Mouse (Mus musculus) spleen, postnatal 4 days (tissue): ENCODE measurements around the gene Scarb1.
"Not testable (repeated sequence)": the region's sequence is repeated elsewhere in the genome, so short reads cannot be mapped to it uniquely, and the experiment has no call there.

Experiments
- DNase-seq, 2 experiments: peaks; one replicate each; pipeline ENCODE4 v3.0.0; 2022; ENCODE audit warnings: low spot score in 2 of 2

The Scarb1 gene

GRCm38 (mm10) chr5:125340547-125341262 is at the start of gene Scarb1:
Scarb1 (minus strand) TSS chr5:125341094.
- DNase-seq, result peak; percentile 91 to 97

DNA sequence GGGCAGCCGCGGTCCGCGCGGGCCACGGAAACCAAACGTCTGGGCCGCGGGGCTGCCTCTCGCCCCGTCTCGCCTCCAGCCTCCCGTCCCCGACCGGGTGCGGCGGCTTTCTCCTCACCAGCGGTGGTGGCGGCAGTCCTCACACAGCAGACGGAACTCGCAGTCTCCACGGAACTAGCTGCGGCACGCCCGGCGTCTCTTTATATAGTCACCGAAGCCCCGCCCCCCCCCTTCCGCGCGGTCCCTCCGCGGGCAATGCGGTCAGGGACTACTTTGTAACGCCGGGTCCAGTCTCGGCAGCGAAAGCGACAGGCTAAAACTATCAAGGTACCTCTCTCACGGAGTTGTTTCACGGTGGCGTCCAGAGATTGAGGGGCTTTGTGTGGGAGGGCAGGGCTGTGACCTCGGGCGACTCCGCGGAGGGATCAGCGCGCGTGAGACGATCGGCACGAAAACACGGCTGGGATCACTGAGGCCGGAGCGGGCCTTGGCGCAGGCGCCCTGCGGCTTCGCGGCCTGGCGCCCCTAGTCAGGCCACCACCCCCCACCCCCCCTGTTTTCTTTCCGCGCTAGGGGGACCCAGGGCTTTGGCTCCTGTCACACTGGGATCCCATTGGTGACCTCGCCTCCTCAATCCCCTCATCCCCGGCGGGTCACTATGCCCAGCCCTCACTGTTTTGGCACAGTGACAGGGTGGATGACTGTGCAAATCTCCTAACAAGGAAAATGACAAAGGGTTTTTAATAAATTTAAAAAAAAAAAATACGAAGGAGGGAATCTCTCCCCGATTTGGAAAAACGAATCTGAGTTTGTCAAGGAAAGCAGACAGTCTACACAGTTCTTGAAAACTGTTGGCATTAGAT is 48.9 kb upstream of the Scarb1 start, which contains the start of gene Ubc:
TSS of gene Ubc (minus strand) at position 624 of the 863 bp plus-strand sequence.
- DNase-seq, result peak; percentile 89 to 97

DNA sequence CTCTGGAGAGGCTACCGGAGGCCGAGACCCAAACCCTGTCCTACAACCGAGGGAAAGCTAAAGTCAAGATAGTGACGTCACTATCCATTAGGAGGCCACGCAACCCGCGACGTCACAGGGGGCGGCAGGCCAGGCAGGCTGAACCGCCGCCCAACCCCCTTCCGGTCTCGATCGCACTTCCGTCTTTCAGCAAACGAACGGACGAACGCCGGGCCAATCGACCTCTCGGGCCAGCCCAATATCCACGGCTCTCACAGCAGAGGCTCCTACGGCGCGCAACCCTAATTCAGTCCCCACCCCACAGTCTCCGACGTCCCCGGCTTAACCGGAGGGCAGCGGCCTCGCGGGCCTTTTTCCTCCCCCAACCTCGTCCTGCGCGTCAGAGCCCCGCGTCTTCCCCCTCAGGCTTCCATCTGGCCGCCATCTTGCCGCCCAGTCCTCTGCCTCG is 48.3 kb upstream of the Scarb1 start, which contains the start of gene Gm10382:
TSS of gene Gm10382 (plus strand) at position 192 of the 448 bp plus-strand sequence.
- DNase-seq, result peak; percentile 86 to 94

DNA sequence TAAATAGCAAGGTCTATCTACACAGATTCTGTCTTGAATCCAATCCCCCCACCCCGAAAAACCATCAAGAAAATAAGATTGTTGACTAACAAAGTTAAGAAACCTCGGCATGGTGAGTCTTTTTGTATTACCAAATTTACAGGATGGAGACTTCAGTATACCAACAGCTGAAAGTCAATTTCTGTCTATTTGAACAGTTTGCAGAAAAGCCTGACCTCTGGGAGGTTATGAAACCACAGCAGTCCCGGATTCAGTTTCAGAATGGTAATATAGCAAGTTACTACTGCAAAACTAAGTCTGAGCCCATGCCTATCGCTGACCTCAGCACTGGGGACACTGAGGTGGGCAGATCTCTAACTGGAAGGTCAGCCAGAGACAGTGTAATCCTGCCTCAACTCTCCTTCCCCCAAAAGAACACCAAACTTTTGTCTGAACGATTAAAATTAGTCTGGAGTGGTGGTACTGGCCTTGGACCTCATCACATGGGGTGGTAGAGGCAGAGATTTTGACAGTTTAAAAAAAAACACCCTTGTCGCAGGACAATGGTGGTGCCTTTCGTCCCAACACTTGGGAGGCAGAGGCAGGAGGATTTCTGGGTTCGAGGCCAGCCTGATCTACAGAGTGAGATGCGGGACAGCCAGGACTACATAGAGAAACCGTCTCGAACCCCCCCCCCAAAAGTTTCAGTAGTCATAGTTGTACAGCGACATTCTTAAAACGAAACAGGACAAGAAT is 47.6 kb upstream of the Scarb1 start:
- no peak for DNase-seq

GRCm38 (mm10) chr5:125387295-125387694 is 46.4 kb upstream of the Scarb1 start:
- not testable (repeated sequence) for DNase-seq

DNA sequence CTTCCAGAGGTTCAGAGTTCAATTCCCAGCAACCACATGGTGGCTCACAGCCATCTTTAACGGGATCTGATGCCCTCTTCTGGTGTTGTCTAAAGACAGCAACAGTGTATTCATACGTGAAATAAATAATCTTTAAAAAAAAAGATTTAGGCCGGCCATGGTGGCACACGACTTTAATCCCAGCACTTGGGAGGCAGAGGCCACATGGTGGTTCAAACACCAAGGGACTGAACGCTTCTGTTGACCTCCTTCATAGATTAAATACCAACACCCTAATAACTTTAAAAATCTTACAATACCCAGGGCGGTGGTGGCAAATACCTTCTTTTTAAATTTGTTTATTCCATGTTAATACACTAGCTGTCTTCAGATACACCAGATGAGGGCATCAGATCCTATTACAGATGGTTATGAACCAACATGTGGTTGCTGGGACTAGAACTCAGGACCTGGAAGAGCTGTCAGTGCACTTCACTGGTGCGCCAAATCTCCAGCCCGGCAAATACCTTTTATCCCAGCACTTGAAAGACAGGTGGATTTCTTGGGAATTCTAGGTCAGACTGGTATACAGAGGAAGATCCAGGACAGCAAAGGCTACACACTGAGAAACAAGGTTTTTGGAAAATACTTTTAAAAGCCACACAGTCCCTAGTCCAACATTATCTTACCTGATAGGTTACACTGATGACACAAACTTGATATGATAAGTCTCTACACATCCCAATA is 44.5 kb upstream of the Scarb1 start:
- DNase-seq, result no peak

DNA sequence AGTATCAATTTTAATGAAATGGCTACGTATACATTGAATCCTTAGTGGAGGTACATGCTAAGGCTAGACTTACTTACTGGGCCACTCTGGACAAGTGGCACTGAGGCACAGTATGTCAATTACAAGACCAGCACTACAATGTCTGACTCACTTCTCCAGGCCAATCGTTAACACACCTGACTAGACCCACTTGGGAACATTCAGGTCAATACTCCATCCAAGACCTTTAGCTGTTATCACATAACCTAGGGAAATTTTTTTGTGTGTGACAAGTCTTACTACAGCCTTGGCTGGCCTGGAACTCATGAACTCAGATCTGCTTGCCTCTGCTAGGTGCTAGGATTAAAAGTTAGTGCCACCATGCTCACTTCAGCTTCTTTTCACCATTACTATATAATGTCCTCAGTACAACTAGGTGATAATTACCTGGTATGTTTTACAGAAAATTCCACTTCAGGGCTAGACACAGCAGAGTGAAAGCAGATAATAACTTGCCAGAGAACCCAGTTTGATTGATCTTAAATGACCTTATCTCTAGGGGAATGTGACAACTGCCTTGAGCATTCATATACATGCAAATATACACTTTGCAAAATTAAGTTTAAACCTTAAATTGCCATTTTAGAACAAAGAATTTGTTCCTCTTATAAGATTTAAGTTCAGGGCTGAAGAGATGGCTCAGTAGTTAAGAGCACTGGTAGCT is 43.8 kb upstream of the Scarb1 start:
- no peak for DNase-seq

DNA sequence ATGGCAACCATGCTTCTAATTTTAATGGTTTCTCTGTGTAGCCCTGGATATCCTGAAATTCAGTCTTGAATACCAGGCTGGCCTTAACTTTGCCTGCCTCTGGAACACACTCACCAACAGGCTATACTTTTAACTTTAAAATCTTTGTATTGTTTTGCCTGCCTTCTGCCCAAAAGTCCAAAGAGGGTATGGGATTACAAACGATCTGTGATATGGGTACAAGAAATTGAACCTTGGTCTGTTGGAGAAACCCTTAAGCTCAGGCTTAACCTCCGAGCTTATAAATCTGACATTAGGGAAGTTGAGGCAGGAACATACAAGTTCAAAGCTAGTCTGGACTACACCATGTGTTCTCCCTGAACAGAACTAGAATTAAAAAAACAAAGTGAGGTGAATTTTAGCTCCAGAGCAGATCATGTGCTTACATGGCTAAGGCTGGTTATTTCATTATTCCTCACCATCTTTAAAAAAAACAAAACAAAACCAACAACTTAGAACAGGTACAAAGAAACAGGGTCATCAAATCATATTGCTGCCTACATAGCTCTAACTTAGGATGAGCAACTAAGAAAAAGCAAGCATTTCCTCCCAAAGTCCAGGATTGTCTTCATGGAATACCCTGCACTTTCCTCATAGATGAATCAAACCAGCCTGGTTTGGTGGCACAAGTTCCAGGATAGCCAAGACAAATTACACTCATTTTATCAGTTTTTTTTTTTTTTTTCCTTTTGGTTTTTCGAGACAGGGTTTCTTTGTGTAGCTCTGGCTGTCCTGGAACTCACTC is 42.9 kb upstream of the Scarb1 start:
- DNase-seq, result no peak

- peak in 1 of 2 experiments; percentile 37 for DNase-seq
These were observed 42.0 kb upstream of the Scarb1 start for GRCm38 (mm10) chr5:125382673-125383558.

DNA sequence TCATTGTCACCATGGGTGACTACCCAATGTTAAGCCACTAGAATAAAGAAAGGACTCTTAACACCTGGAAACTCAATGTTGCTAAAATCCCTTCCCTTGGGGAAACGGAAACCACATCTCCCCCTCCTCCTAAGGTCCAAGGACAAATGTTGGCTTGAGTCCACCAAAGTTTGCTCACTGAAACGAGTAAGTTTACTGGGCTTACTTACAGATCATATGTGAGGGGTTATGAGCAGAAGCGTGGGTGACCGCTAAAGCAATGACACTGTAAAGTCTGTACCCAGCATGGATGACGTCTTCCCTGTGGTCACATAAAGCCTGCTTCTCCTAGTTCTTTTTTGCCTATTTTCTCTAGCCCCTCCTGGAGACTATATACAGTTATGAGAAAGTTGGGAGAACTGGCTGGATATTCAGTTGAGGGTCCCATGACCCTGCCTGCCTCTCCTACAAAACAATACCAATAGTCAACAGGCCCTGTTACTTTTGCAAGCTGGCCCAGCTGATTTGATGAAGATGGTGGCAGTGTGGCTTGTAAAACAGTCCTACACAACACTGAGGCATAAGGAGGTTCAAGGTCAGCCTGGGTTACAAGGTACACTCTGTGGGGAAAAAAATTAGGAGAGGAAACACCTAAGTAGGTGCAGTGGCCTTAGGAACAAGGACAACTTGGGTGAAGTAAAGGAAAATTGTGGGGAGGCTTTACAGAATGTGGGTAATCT is 41.2 kb upstream of the Scarb1 start:
- no peak for DNase-seq

GRCm38 (mm10) chr5:125378919-125379318 is 38.0 kb upstream of the Scarb1 start:
- no peak for DNase-seq

DNA sequence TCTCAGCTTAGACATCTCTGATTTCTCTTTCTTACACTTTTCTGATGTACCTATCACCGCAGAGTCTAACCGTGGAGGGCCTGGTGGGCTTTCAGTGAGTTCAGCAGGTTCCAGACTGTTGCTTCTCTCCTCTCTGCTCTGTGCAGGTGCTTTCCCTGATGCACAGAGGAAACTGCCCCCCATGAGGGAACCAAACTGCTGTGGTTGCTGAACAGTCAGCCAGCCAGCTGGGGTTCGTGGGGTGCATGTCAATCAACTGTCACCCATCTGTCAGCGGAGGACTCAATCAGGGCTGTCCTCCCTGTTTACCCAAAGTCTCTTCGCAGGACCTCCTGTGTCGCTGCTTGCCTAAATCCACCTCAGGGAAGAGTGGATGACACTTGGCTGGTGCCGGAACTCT is 36.3 kb upstream of the Scarb1 start:
- DNase-seq, result peak in 1 of 2 experiments; percentile 36

- no peak for DNase-seq
These were observed 35.0 kb upstream of the Scarb1 start for GRCm38 (mm10) chr5:125375871-125376270.

- DNase-seq, result no peak
These were observed 31.1 kb upstream of the Scarb1 start for GRCm38 (mm10) chr5:125372027-125372426.

DNA sequence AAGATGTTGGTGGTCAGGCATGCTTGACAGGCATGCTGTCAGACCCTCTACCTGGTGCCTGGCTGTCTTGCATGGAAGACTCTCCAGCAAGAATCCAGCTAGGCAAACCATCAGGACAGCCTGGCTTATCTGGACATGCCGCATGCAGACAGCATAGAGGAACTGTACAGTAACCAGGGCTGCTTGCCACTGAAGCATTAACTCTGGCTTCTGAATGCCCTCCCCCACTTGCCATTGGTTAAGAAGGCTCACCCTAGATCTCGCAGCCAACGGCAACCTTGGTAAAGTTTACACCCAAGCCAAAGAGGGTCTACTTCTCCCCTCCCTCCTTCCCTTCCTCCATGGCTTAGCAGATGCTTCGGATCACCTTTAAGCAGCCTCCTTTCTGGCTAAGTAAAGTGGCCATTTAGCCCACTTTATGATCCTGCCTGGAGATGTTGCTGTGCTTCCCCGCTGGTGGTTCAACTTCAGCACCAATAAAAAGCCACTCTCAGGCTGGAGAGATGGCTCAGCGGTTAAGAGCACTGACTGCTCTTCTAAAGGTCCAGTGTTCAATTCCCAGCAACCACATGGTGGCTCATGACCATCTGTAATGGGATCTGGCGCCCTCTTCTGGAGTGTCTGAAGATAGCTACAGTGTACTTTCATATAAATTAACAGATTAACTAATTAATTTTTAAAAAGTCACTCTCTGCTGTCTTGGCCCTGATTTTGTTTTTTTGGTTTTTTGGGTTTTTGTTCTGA is 30.2 kb upstream of the Scarb1 start:
- DNase-seq, result no peak

DNA sequence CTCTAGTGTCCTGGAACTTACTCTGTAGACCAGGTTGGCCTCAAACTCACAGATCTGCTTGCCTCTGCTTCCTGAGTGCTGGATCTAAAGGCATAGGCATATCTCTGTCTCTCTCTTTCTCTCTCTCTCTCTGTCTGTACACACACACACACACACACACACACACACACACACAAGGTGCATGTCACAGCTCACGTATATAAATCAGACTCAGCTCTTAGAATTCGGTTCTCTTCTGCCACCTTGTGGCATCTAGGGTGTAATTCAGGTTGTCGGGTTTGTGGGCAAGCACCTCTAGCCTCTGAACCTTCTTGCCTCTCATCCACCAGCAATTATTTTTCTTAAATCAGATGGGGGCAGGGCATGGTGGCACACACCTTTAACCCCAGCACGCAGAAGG is 27.7 kb upstream of the Scarb1 start:
- DNase-seq, result peak; percentile 62 to 80

GRCm38 (mm10) chr5:125368156-125368555 is 27.3 kb upstream of the Scarb1 start:
- DNase-seq, result no peak
